Mouse (Mus musculus): ENCODE measurements around the gene Kcnh1. TPM values are rescaled to one million over a fixed set of nuclear protein-coding genes. Genes with fewer than 3 reads are reported as not detected.

Kcnh1 gene
- polyA plus RNA-seq, 1 experiment, result 0.27 TPM

DNA sequence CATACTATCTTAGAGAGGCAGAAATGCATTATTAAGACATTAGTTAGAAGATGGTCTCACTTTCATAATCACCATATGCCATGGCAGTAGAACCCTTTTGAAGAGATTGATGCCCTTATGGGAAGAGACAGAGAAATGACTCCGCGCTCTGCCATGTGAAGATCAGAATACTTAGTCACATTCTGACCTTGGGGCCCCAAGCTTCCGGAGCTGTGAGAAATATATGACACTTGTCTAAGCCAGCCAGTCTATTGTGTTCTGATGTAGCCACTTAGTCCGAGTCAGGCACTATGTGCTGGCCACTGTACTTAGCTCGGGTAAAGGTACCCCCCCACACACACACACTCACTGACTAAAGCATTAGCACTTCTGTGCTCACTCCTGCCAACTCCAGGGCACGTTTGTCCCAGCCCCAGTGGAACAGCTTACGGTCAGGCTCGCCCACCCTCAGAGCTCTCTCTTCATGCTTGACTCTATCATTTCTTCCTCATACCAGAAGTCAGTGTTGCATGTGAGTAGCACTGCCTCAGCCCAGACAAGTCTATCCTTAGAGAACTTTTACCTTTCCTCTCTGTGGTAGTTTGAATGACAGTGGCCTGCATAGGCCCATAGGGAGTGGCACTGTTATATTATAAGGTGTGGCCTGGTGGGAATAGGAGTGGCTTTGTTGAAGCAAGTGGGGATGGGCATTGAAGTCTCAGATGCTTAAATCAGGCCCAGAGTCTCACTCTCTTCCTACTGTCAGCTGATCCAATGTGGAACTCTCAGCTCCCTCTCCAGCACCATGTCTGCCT lies 212.5 kb downstream of the Kcnh1 start:
- Histone ChIP-seq H3K9me3 (replicated peaks; ENCODE audit: control insufficient read depth, insufficient read depth, low read length, poor library complexity, severe bottlenecking) (no peaks in the 10 kb centered on the region), H3K36me3 (ENCODE audit: control insufficient read depth, insufficient read depth, low read length, poor library complexity, severe bottlenecking) (no peaks in the 10 kb centered on the region), H3K27ac (ENCODE audit: insufficient read depth, low read length) (no peak overlapping the region), H3K4me3 (ENCODE audit: low read depth, low read length) (no peak overlapping the region), H3K4me1 (ENCODE audit: control insufficient read depth, insufficient read depth, low read length) (no peaks in the 10 kb centered on the region), H3K27me3 (ENCODE audit: control insufficient read depth, insufficient read depth, low read length, poor library complexity, severe bottlenecking) (no peaks in the 10 kb centered on the region), H3K9ac (ENCODE audit: low read depth, poor library complexity, severe bottlenecking) (no peak overlapping the region)
- no peak for TF ChIP-seq CTCF (IDR thresholded peaks at IDR 0.05; ENCODE audit: low read depth, low read length)
- TF ChIP-seq EP300 (IDR thresholded peaks at IDR 0.05; ENCODE audit: insufficient read depth, low read depth, low read length), result no peak
- no peak for TF ChIP-seq POLR2A (IDR thresholded peaks at IDR 0.05; ENCODE audit: insufficient read depth, low read length)

DNA sequence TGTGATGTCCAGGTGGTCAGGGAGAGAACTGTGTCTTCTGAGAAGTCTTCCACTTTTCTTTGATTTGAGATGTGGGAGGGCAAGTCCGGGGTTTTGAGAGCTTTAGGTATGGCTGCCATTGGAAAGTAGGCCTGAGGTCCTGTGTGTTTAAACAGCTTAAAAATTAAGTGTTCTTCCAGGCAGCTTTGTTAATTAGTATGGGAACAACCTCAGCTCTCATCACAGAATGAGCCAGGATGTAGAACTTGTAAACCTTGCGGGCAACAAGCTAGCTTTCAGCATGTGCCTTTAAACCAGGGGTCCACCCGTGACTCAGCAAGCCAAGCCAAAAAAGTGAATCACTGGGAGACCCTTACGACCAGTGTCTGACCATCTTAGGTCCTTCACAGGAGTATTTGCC lies 214.6 kb downstream of the Kcnh1 start:
- Histone ChIP-seq H3K36me3 (ENCODE audit: control insufficient read depth, insufficient read depth, low read length, poor library complexity, severe bottlenecking) (no peaks in the 10 kb centered on the region), H3K4me3 (ENCODE audit: low read depth, low read length) (no peak overlapping the region), H3K9ac (ENCODE audit: low read depth, poor library complexity, severe bottlenecking) (no peak overlapping the region), H3K9me3 (replicated peaks; ENCODE audit: control insufficient read depth, insufficient read depth, low read length, poor library complexity, severe bottlenecking) (no peaks in the 10 kb centered on the region), H3K27me3 (ENCODE audit: control insufficient read depth, insufficient read depth, low read length, poor library complexity, severe bottlenecking) (no peaks in the 10 kb centered on the region), H3K27ac (ENCODE audit: insufficient read depth, low read length) (no peak overlapping the region), H3K4me1 (ENCODE audit: control insufficient read depth, insufficient read depth, low read length) (no peaks in the 10 kb centered on the region)
- no peak for TF ChIP-seq POLR2A (IDR thresholded peaks at IDR 0.05; ENCODE audit: insufficient read depth, low read length)
- TF ChIP-seq EP300 (IDR thresholded peaks at IDR 0.05; ENCODE audit: insufficient read depth, low read depth, low read length), result no peak
- TF ChIP-seq CTCF (IDR thresholded peaks at IDR 0.05; ENCODE audit: low read depth, low read length), result no peak

DNA sequence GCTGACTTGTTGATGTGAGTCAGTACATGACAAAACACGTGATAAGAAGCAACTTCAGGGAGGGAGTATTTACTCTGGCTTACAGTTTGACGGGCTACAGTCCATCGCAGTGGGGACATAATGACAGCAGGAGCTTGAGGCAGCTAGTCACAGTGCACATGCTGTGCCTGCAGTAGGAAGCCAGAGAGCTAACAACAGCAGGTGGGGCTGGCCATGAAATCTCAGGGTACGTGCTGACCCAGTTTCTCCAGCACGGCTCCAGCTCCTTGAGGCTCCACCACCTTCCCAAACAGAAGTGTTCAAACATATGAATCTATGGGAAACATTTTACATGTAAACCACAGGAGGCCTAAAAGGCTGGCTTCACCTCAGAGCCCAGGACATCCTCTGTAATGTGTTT lies 216.0 kb downstream of the Kcnh1 start:
- TF ChIP-seq CTCF (IDR thresholded peaks at IDR 0.05; ENCODE audit: low read depth, low read length), result no peak
- TF ChIP-seq POLR2A (IDR thresholded peaks at IDR 0.05; ENCODE audit: insufficient read depth, low read length), result no peak
- no peak for TF ChIP-seq EP300 (IDR thresholded peaks at IDR 0.05; ENCODE audit: insufficient read depth, low read depth, low read length)
- no peak overlapping the region for H3K4me3 ChIP-seq (ENCODE audit: low read depth, low read length)
- no peak overlapping the region for H3K27ac ChIP-seq (ENCODE audit: insufficient read depth, low read length)
- H3K9me3 ChIP-seq (replicated peaks; ENCODE audit: control insufficient read depth, insufficient read depth, low read length, poor library complexity, severe bottlenecking), result no peaks in the 10 kb centered on the region
- H3K36me3 ChIP-seq (ENCODE audit: control insufficient read depth, insufficient read depth, low read length, poor library complexity, severe bottlenecking), result no peaks in the 10 kb centered on the region
- no peaks in the 10 kb centered on the region for H3K27me3 ChIP-seq (ENCODE audit: control insufficient read depth, insufficient read depth, low read length, poor library complexity, severe bottlenecking)
- no peak overlapping the region for H3K9ac ChIP-seq (ENCODE audit: low read depth, poor library complexity, severe bottlenecking)
- no peaks in the 10 kb centered on the region for H3K4me1 ChIP-seq (ENCODE audit: control insufficient read depth, insufficient read depth, low read length)

DNA sequence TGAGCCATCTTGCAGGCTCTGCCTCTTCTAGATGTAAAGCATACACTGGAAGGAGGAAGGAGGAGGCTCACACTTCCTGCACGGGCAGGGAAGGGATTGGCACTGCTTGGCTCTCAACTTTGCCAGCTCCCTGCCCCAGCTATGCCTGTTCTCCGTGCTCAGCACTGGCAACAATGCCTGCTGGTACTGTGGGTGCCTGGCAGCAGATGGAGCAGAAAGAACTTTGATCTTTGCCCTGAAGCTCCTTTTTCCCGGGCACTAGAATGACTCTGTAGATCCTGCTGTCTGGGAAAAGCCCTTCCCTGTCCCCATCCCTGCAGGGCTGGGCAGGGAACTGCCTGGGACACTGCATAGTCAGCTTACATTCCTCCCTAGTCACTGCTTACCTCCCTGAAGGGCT lies 225.2 kb downstream of the Kcnh1 start:
- H3K27ac ChIP-seq (ENCODE audit: insufficient read depth, low read length), result no peak overlapping the region
- TF ChIP-seq EP300 (IDR thresholded peaks at IDR 0.05; ENCODE audit: insufficient read depth, low read depth, low read length), result no peak
- no peak for TF ChIP-seq POLR2A (IDR thresholded peaks at IDR 0.05; ENCODE audit: insufficient read depth, low read length)
- H3K9ac ChIP-seq (ENCODE audit: low read depth, poor library complexity, severe bottlenecking), result no peak overlapping the region
- H3K27me3 ChIP-seq (ENCODE audit: control insufficient read depth, insufficient read depth, low read length, poor library complexity, severe bottlenecking), result no peaks in the 10 kb centered on the region
- H3K9me3 ChIP-seq (replicated peaks; ENCODE audit: control insufficient read depth, insufficient read depth, low read length, poor library complexity, severe bottlenecking), result no peaks in the 10 kb centered on the region
- H3K36me3 ChIP-seq (ENCODE audit: control insufficient read depth, insufficient read depth, low read length, poor library complexity, severe bottlenecking), result no peaks in the 10 kb centered on the region
- no peak overlapping the region for H3K4me3 ChIP-seq (ENCODE audit: low read depth, low read length)
- H3K4me1 ChIP-seq (ENCODE audit: control insufficient read depth, insufficient read depth, low read length), result no peaks in the 10 kb centered on the region

DNA sequence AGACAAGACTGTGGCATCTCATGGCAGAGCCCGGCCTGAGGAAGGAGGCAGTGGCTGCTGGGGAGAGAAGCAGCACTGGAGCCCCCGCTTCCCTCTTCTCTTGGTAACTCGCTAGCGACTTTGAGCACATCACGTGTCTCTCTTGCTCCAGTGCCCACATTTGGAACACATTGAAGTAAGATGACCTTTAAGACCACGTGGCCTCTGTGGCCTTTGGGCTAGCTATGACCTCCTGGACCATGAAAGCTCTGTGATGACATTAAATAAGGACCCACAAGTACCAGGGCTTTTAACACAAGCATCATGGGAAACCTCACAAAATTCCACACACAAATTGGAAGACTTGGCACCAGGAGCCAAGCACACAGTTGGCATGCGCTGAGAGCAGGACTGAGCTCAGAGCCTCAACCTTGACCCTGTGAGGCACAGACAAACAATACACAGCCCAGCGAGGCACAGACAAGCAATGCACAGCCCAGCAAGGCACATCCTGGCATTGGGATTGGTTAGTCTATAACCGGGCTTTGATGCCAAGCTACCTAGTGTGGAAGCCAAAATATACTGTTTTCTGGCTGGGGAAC lies 225.8 kb downstream of the Kcnh1 start:
- TF ChIP-seq POLR2A (IDR thresholded peaks at IDR 0.05; ENCODE audit: insufficient read depth, low read length), result no peak
- TF ChIP-seq EP300 (IDR thresholded peaks at IDR 0.05; ENCODE audit: insufficient read depth, low read depth, low read length), result no peak
- no peak for TF ChIP-seq CTCF (IDR thresholded peaks at IDR 0.05; ENCODE audit: low read depth, low read length)
- no peaks in the 10 kb centered on the region for H3K9me3 ChIP-seq (replicated peaks; ENCODE audit: control insufficient read depth, insufficient read depth, low read length, poor library complexity, severe bottlenecking)

DNA sequence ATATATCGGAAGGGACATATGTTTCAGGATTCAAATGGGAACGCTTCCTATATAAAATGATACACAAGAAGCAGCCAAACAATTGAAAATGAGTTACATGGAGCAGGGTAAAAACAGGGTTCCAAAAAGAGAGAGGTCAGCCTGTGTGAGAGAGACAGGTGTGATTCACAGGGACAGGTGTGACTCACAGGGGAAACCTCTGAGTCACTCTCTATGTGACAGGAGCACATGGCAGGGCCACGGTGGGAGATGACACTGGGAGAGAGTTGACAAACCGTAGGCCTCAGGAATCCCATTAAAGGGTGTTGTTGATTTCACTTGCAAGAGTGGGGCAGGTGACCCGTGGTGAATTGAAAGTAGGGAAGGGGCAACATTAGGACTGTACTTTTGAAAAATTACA lies 228.6 kb downstream of the Kcnh1 start:
- Histone ChIP-seq H3K36me3 (ENCODE audit: control insufficient read depth, insufficient read depth, low read length, poor library complexity, severe bottlenecking) (no peaks in the 10 kb centered on the region), H3K4me1 (ENCODE audit: control insufficient read depth, insufficient read depth, low read length) (no peaks in the 10 kb centered on the region), H3K27ac (ENCODE audit: insufficient read depth, low read length) (no peak overlapping the region), H3K9ac (ENCODE audit: low read depth, poor library complexity, severe bottlenecking) (no peak overlapping the region), H3K27me3 (ENCODE audit: control insufficient read depth, insufficient read depth, low read length, poor library complexity, severe bottlenecking) (no peaks in the 10 kb centered on the region), H3K9me3 (replicated peaks; ENCODE audit: control insufficient read depth, insufficient read depth, low read length, poor library complexity, severe bottlenecking) (no peaks in the 10 kb centered on the region), H3K4me3 (ENCODE audit: low read depth, low read length) (no peak overlapping the region)
- TF ChIP-seq EP300 (IDR thresholded peaks at IDR 0.05; ENCODE audit: insufficient read depth, low read depth, low read length) (no peak), CTCF (IDR thresholded peaks at IDR 0.05; ENCODE audit: low read depth, low read length) (no peak), POLR2A (IDR thresholded peaks at IDR 0.05; ENCODE audit: insufficient read depth, low read length) (no peak)

More for the DNA sequence above, 225.8 kb downstream of the Kcnh1 start:
- Histone ChIP-seq H3K36me3 (ENCODE audit: control insufficient read depth, insufficient read depth, low read length, poor library complexity, severe bottlenecking) (no peaks in the 10 kb centered on the region), H3K4me1 (ENCODE audit: control insufficient read depth, insufficient read depth, low read length) (no peaks in the 10 kb centered on the region), H3K27me3 (ENCODE audit: control insufficient read depth, insufficient read depth, low read length, poor library complexity, severe bottlenecking) (no peaks in the 10 kb centered on the region), H3K27ac (ENCODE audit: insufficient read depth, low read length) (no peak overlapping the region), H3K4me3 (ENCODE audit: low read depth, low read length) (no peak overlapping the region), H3K9ac (ENCODE audit: low read depth, poor library complexity, severe bottlenecking) (no peak overlapping the region)

Measured in ES-Bruce4 (cell line).